Mouse (Mus musculus): ENCODE measurements around the gene Gp9.

DNA sequence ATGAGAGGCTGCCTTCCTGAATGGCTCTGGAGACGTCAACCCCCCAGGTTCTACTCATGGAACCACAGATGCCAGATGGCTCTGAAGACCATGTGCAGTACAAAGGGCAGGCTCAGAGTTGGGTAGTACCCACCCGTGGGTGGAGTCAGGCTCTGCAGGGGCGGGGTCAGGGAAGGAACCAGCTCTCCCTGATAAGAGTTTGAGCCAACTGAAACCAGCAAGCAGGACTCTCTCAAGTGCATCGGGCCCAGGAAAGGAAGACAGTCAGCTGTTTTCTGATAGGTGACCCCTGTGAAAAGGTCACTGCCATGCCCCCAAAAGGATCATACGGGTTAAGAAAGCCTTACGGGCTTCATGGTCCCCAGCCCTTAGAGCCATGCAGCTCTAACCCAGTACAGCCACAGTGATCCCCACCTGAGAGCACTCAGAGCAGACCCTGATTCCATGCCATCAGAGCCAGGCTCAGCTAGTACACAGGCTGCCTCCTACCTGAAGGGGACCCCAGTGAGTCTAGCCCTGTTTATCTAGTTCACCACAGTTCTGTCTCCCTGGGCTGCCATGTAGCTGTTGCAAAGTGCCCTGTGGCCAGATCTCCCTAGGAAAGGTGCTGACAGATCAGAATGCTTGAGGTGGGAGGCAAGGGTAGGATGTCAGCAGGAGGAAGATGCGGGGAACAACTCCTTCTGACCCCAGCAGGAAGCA lies 13.1 kb downstream of the Gp9 start:
- TF ChIP-seq POLR2A (IDR thresholded peaks at IDR 0.05; ENCODE audit: extremely low read depth, insufficient read depth, low read length) = no peak
- no peak for TF ChIP-seq CTCF (IDR thresholded peaks at IDR 0.05; ENCODE audit: extremely low read depth, insufficient read depth, low read length)
